19 mouse cellular contexts compared by ENCODE assay signal in genomic region chr19:20577429-20577828, GRCm38 (mm10).
"Had no signal": no experiment of that assay in that cellular context is flagged by ENCODE, and none has a peak within 500 bp of the region (broad histone marks: within the 10 kb centered on the region; RNA-seq: fewer than 3 reads in every experiment).

No protein-coding gene starts in this region.

- H3K27ac ChIP-seq: hindbrain, embryonic 15.5 days; kidney, embryonic 15.5 days; limb, embryonic 12.5 days; limb, embryonic 15.5 days; liver, embryonic 14.5 days; neural tube, embryonic 13.5 days had no signal

- ATAC-seq: liver, postnatal 0 days had no signal

- H3K9me3 ChIP-seq: hindbrain, embryonic 15.5 days; kidney, embryonic 15.5 days; limb, embryonic 12.5 days; limb, embryonic 15.5 days; neural tube, embryonic 13.5 days had no signal

- DNase-seq: kidney, adult 11 months; kidney, adult 8-10 months; kidney, postnatal 14 days; kidney, postnatal 4 days; left cerebral cortex, postnatal 4 days; liver, postnatal 0 days; lung, postnatal 36 days; midbrain, embryonic 14.5 days; thymus, adult 2 months; thymus, postnatal 14 days; thymus, postnatal 4 days had no signal

- H3K4me3 ChIP-seq: hindbrain, embryonic 15.5 days; kidney, embryonic 15.5 days; limb, embryonic 12.5 days; limb, embryonic 15.5 days; neural tube, embryonic 13.5 days had no signal

- H3K4me2 ChIP-seq: hindbrain, embryonic 15.5 days; kidney, embryonic 15.5 days; limb, embryonic 12.5 days; limb, embryonic 15.5 days; liver, embryonic 11.5 days; midbrain, embryonic 11.5 days; neural tube, embryonic 13.5 days had no signal

- H3K27me3 ChIP-seq: hindbrain, embryonic 15.5 days; kidney, embryonic 15.5 days; limb, embryonic 12.5 days; limb, embryonic 15.5 days; neural tube, embryonic 13.5 days had no signal

- H3K4me1 ChIP-seq: hindbrain, embryonic 15.5 days; kidney, embryonic 15.5 days; limb, embryonic 12.5 days; limb, embryonic 15.5 days; neural tube, embryonic 13.5 days had no signal

- H3K9ac ChIP-seq: hindbrain, embryonic 15.5 days; kidney, embryonic 15.5 days; limb, embryonic 12.5 days; limb, embryonic 15.5 days; liver, embryonic 14.5 days; liver, postnatal 0 days; neural tube, embryonic 13.5 days had no signal

- H3K36me3 ChIP-seq: hindbrain, embryonic 15.5 days; kidney, embryonic 15.5 days; limb, embryonic 12.5 days; limb, embryonic 15.5 days; neural tube, embryonic 13.5 days had no signal
